Mouse (Mus musculus) MEL-GATA-1-ER (cell line): ENCODE data around the gene P2rx2.

Source experiments
- DNase-seq: peaks from one replicate; pipeline ENCODE4 v3.0.0-alpha.2; 2012; ENCODE audit warnings: low read depth; ENCODE audit errors: extremely low read depth

Gene P2rx2

DNA sequence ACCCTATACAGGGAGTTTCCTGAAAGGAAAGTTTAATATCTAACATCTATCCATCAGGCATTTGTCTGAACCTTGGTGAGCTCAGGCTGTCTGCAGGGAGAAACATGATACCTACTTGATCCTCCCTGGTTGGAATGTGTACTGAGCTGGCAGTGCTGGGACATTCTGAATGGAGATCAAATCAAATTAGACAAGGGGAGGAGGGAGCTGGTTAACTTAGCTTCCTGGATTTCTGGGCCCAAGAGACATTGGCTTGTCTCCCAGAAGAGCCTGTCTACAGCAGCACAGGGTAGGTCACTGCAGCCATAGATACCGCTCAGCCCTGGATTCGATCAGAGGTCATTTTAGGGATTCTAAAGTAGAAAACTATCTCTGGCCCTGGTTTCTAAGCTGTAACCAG, 4.2 kb downstream of the P2rx2 start:
- DNase-seq, result no peak

- DNase-seq, result no peak
Measured at GRCm38 (mm10) chr5:110330508-110330907, 12.5 kb downstream of the P2rx2 start.

- DNase-seq, result no peak
Measured at GRCm38 (mm10) chr5:110313127-110313526, 29.9 kb downstream of the P2rx2 start.

GRCm38 (mm10) chr5:110308861-110309260, 34.2 kb downstream of the P2rx2 start:
- no peak for DNase-seq

DNA sequence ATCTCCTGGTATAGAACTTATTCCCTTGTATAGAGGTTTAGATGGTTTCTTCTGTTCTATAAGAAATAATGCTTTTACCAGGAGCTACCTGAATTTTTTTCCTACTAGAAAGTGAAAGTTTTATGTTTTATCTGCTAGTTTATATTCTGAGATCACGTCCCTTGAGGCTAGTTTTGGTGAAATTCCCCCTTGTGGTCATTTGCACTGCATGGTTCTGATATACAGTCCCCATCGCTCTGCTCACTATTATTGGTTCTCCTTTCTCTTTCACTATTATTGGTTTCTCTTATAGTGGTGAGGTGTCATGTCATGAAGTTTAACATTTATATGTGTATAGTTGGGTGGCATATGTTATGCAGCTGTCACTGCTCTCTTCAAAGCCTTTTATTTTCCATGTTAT, 42.4 kb downstream of the P2rx2 start:
- DNase-seq, result no peak

GRCm38 (mm10) chr5:110296637-110297036, 46.4 kb downstream of the P2rx2 start:
- DNase-seq, result no peak

GRCm38 (mm10) chr5:110291649-110292048, 51.4 kb downstream of the P2rx2 start:
- DNase-seq, result no peak
